Mouse (Mus musculus) spleen, adult 2 months (tissue): ENCODE measurements around the gene Selenok.

ENCODE experiments used
- CTCF ChIP-seq: fragments of 200-500 bp; IDR thresholded peaks from 2 replicates; pipeline ENCODE4 v1.5.1; 2011; ENCODE audit warnings: mild to moderate bottlenecking, inconsistent platforms; ENCODE audit not compliant: insufficient read depth, insufficient read length, insufficient replicate concordance; ENCODE audit errors: extremely low read depth
- POLR2A ChIP-seq: fragments of 200-500 bp; IDR thresholded peaks from 2 replicates; pipeline ENCODE4 v1.6.1; 2011; ENCODE audit warnings: low read depth, low read length, inconsistent platforms

GRCm38 (mm10) chr14:29968075-29968821 is at the start of gene Selenok:
- TF ChIP-seq CTCF = no peak
- peak; percentile 42 for TF ChIP-seq POLR2A
